In the genomic region with DNA sequence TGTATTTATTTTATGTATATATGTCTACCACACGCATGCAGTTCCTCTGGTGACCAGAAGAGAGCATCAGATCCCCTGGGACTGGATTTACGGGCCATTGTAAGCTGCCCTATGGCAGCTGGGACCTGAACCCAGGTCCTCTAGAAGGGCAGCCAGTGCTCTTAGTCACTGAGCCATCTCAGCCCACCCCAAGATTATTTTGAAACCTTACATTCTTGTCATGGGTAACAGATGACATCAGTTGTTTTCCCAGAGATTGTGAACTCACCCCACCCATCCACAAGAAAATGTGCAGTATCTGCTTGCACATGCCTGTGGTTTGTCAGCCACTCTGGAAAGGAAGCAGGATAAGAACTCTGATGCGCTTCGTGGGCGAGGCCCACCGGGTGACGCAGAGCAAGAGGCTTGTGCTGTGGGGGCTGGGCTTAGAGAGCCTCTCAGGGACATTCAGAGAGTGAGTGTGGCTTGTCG, we compare ENCODE assay signal across 8 mouse cellular contexts. TPM values are rescaled to one million over a fixed set of nuclear protein-coding genes. Genes with fewer than 3 reads are reported as not detected.
DNase-seq lines count a peak whose midpoint lies in the region; ATAC-seq lines count a peak whose summit lies in the region.
"Had no signal": no experiment of that assay in that cellular context is flagged by ENCODE, and none has a peak within 500 bp of the region (broad histone marks: within the 10 kb centered on the region; RNA-seq: fewer than 3 reads in every experiment).

No protein-coding gene starts in this region.

- peak; percentile 67 for ATAC-seq in stomach, embryonic 16.5 days (ENCODE audit: insufficient read depth, low FRiP score)

- no peak overlapping the region for H3K27ac ChIP-seq in stomach, embryonic 16.5 days (ENCODE audit: low read length)
- H3K27ac ChIP-seq: neural tube, embryonic 12.5 days had no signal

- H3K9me3 ChIP-seq in stomach, embryonic 16.5 days (replicated peaks; ENCODE audit: control insufficient read depth, low read length), result peaks cover 5% of the 10 kb centered on the region

- H3K9ac ChIP-seq in stomach, embryonic 16.5 days (ENCODE audit: low read length), result no peak overlapping the region
- H3K9ac ChIP-seq: neural tube, embryonic 12.5 days had no signal

- WGBS in stomach, embryonic 16.5 days, result 69% methylated on average over 8 of the region's 8 CpGs

- H3K36me3 ChIP-seq in stomach, embryonic 16.5 days (ENCODE audit: control insufficient read depth, insufficient read depth, low read length), result peaks cover 31% of the 10 kb centered on the region

- H3K4me1 ChIP-seq in stomach, embryonic 16.5 days (ENCODE audit: control insufficient read depth, insufficient read depth, low read length), result no peaks in the 10 kb centered on the region
- H3K4me1 ChIP-seq: neural tube, embryonic 12.5 days had no signal

- no peak overlapping the region for H3K4me2 ChIP-seq in stomach, embryonic 16.5 days (ENCODE audit: low read depth, low read length)
- H3K4me2 ChIP-seq: neural tube, embryonic 12.5 days had no signal

- no peaks in the 10 kb centered on the region for H3K27me3 ChIP-seq in stomach, embryonic 16.5 days (ENCODE audit: control insufficient read depth, insufficient read depth, low read length)
- H3K27me3 ChIP-seq: neural tube, embryonic 12.5 days had no signal

- peak; percentile 87 for DNase-seq in 3134 (ENCODE audit: extremely low read depth, insufficient read length, low spot score)
- DNase-seq in B cell, adult 2 months, result peak; percentile 28 to 29
- DNase-seq in gastrocnemius, postnatal 25 days, result peak; percentile 62
- DNase-seq in liver, result peak; percentile 76
- DNase-seq in layer of hippocampus, adult 9-10 months (ENCODE audit: low spot score), result no peak
- DNase-seq in cerebellum, adult 8-10 months, result no peak

- no peak overlapping the region for H3K4me3 ChIP-seq in stomach, embryonic 16.5 days (replicated peaks; ENCODE audit: low read length)
- H3K4me3 ChIP-seq: neural tube, embryonic 12.5 days had no signal

RNA-seq across cellular contexts. Expression of gene Eif4g3, which starts 37.9 kb away (rescaled TPM):
- 10 to 100 TPM; 93.1 to 94.8 TPM for total RNA-seq in gastrocnemius, postnatal 25 days (2021)
- 22.6 and 24.8 TPM in 2 replicates for polyA plus RNA-seq in stomach, embryonic 16.5 days (2015; fragmentation: Nextera tagmentation; extraction: Ambion mirVana)

Comparison
In these comparisons a context has a peak if more than half of its experiments do, and no peak if none do; other contexts are left out.
1. DNase-seq: peak in 3134 (single experiment), B cell, adult 2 months (2 of 2), gastrocnemius, postnatal 25 days (single experiment) and liver (single experiment); none in layer of hippocampus, adult 9-10 months (single experiment) and cerebellum, adult 8-10 months (single experiment).